Mouse (Mus musculus) neural tube, embryonic 13.5 days (tissue): ENCODE data around the gene Gimap3. TPM values are rescaled to one million over a fixed set of nuclear protein-coding genes. Genes with fewer than 3 reads are reported as not detected.

Source experiments
- ATAC-seq: fragments of 200-750 bp; cut with Nextera tagmentation; 2 replicates; pipeline ENCODE4 v1.8.0; 2017; ENCODE audit warnings: low read depth, mild to moderate bottlenecking, moderate TSS enrichment, moderate library complexity
- H3K27ac ChIP-seq: fragments of 300-500 bp; sonication (generic); replicated peaks from 2 replicates; pipeline ENCODE4 v1.5.1; 2015; ENCODE audit warnings: moderate library complexity, mild to moderate bottlenecking, inconsistent platforms
- H3K27me3 ChIP-seq: fragments of 300-500 bp; sonication (generic); 2 replicates; pipeline ENCODE4 v1.6.1; 2015; ENCODE audit warnings: mild to moderate bottlenecking, inconsistent platforms
- H3K36me3 ChIP-seq: fragments of 300-500 bp; sonication (generic); 2 replicates; pipeline ENCODE4 v1.6.1; 2015; ENCODE audit warnings: mild to moderate bottlenecking, inconsistent platforms
- H3K4me1 ChIP-seq: fragments of 300-500 bp; sonication (generic); replicated peaks from 2 replicates; pipeline ENCODE4 v1.6.1; 2015; ENCODE audit warnings: inconsistent platforms
- H3K4me2 ChIP-seq: fragments of 300-500 bp; sonication (generic); 2 replicates; pipeline ENCODE4 v1.6.1; 2015; ENCODE audit warnings: inconsistent platforms, mild to moderate bottlenecking, moderate library complexity
- H3K4me3 ChIP-seq: fragments of 300-500 bp; sonication (generic); 2 replicates; pipeline ENCODE4 v1.5.1; 2015; ENCODE audit warnings: mild to moderate bottlenecking, inconsistent platforms
- H3K9ac ChIP-seq: fragments of 300-500 bp; sonication (generic); 2 replicates; pipeline ENCODE4 v1.6.1; 2015; ENCODE audit warnings: moderate library complexity, mild to moderate bottlenecking, inconsistent platforms
- H3K9me3 ChIP-seq: fragments of 300-500 bp; sonication (generic); 2 replicates; pipeline ENCODE4 v1.6.1; 2016; ENCODE audit warnings: inconsistent platforms
- WGBS: fragments of 180-500 bp; shearing (Covaris S2); methylation state at CpG from one replicate; pipeline ENCODE4 v1.1.7; 2015; 5-methylcytosine and 5-hydroxymethylcytosine counted together
- polyA plus RNA-seq: library from polyadenylated mRNA; unstranded; fragments of >200 nt; fragmentation: Nextera tagmentation; extraction: Ambion mirVana; gene quantifications from 2 replicates; pipeline ENCODE4 v1.2.1, GENCODE M21; 2015

Gimap3 gene
- not detected in 2 replicates for polyA plus RNA-seq

DNA sequence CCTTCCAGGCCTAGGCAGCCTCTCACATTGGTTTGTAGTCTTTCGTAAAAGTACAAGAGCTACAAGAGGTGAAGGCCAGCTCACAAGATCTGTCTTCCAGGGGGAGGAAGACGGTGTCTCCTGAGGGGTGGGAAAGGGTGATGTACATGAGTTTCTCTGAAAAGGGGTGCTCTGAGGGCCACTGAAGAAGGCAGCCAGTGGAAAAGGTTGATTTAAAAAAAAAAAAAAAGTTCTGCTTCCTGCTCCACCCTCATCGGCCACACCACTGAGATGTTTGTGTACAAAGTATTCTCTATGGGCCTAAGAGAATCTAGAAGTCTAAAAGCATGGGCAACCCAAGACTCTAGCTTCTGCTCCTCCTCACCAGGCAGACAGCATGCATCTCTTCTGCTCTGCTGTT lies at the start of gene Gimap3:
Gene Gimap3 (minus strand): TSS at position 156 of the 400 bp plus-strand sequence.
- no peak within 1 kb of the TSS for H3K9ac ChIP-seq
- H3K4me1 ChIP-seq = no peaks in the 10 kb centered on the region
- H3K27ac ChIP-seq = no peak within 1 kb of the TSS
- no peaks in the 10 kb centered on the region for H3K36me3 ChIP-seq
- WGBS = 95% methylated on average over 3 of the region's 3 CpGs
- no peak for ATAC-seq
- no peak within 1 kb of the TSS for H3K4me2 ChIP-seq
- H3K4me3 ChIP-seq = no peak within 1 kb of the TSS
- no peaks in the 10 kb centered on the region for H3K27me3 ChIP-seq
- no peaks in the 10 kb centered on the region for H3K9me3 ChIP-seq

DNA sequence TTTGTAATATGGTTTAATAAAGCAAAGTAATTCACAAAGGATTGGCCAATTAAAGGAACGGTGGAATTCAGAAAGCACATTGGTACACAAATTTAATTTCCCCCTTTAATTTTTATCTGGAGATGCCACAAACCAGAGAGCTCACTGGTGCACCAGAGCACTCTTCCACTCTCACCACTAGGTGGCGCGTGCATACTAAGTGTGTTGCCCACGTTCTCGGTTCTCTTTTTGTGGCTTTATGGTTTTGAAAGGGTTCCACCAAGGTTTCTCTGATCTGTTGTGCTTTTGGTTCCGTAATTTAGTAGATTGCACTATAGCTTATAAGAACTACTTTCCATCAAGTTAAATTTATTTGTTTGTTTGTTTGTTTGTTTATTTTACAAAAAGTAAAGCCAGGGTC lies 47.2 kb upstream of the Gimap3 start:
- H3K27me3 ChIP-seq = no peaks in the 10 kb centered on the region
- ATAC-seq = no peak
- no peak overlapping the region for H3K27ac ChIP-seq
- H3K4me1 ChIP-seq = no peaks in the 10 kb centered on the region
- WGBS = 6% methylated on average over 6 of the region's 6 CpGs
- no peak overlapping the region for H3K9ac ChIP-seq
- H3K4me3 ChIP-seq = no peak overlapping the region
- H3K36me3 ChIP-seq = no peaks in the 10 kb centered on the region
- no peaks in the 10 kb centered on the region for H3K9me3 ChIP-seq
- no peak overlapping the region for H3K4me2 ChIP-seq

GRCm38 (mm10) chr6:48815013-48815412 lies 44.4 kb upstream of the Gimap3 start:
- Histone ChIP-seq H3K4me1 (no peaks in the 10 kb centered on the region), H3K27ac (no peak overlapping the region), H3K36me3 (no peaks in the 10 kb centered on the region), H3K9ac (no peak overlapping the region), H3K27me3 (no peaks in the 10 kb centered on the region), H3K4me3 (no peak overlapping the region), H3K4me2 (no peak overlapping the region), H3K9me3 (no peaks in the 10 kb centered on the region)
- no peak for ATAC-seq

DNA sequence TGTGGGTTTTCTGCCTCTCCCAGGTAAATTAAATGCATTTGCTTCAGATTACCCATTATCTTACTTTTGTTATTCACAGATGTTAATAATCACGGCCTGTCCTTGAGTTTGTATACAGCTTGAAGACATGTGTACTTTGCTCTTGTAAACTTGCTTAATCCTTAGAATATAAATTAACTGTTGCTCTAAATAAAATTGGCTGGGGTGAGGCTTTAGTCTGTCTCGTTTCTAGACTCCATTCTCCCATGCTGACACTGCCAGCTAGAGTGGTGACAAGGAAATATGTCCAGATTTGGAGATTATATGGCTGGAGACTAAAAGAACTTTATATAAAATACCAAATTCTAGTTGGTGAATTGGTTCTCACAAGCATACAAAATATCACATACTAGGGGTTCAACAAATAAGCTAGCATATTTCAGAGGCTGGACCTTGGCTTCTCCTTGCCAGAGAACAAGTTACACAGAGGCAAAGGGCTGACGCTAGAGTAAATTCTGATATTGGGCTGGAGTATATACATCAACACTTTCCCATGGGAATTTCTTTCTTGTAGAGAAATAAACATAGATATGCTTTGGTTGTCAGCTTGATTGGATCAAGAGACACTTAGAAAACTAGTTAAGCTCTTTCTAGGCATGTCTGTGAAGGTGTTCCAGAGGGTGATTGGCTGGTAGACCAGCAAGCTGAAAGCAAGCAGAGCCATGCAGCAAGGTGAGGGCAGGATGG lies 39.0 kb upstream of the Gimap3 start:
- 81% methylated on average over 3 of the region's 3 CpGs for WGBS
- Histone ChIP-seq H3K27ac (no peak overlapping the region), H3K4me3 (no peak overlapping the region), H3K4me1 (no peaks in the 10 kb centered on the region), H3K9me3 (no peaks in the 10 kb centered on the region), H3K4me2 (no peak overlapping the region), H3K9ac (no peak overlapping the region), H3K36me3 (no peaks in the 10 kb centered on the region), H3K27me3 (no peaks in the 10 kb centered on the region)
- ATAC-seq = no peak

DNA sequence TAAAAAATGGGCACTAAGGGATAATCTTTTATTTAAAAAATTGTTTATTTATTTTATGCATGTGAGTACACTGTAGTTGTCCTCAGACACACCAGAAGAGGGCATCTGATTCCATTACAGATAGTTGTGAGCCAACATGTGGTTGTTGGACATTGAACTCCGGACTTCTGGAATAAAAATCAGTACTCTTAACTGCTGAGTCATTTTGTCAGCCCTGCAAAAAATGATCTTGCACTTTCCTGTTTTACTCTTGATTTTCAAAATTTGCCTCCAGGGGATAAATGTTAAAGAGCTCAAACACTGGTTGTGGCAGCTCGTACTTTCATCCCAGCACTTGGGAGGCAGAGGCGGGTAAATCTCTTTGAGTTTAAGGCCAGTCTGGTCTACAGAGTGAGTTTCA lies 36.1 kb upstream of the Gimap3 start:
- Histone ChIP-seq H3K27ac (no peak overlapping the region), H3K9ac (no peak overlapping the region), H3K9me3 (no peaks in the 10 kb centered on the region), H3K4me2 (no peak overlapping the region), H3K36me3 (no peaks in the 10 kb centered on the region), H3K4me3 (no peak overlapping the region), H3K27me3 (no peaks in the 10 kb centered on the region), H3K4me1 (no peaks in the 10 kb centered on the region)
- 91% methylated on average over 3 of the region's 3 CpGs for WGBS
- ATAC-seq = no peak

GRCm38 (mm10) chr6:48804346-48804745 lies 33.7 kb upstream of the Gimap3 start:
- Histone ChIP-seq H3K9me3 (no peaks in the 10 kb centered on the region; the same call in 1 of the 2 replicates), H3K27ac (no peak overlapping the region), H3K4me1 (no peaks in the 10 kb centered on the region), H3K4me3 (no peak overlapping the region), H3K4me2 (no peak overlapping the region), H3K9ac (no peak overlapping the region), H3K27me3 (no peaks in the 10 kb centered on the region), H3K36me3 (no peaks in the 10 kb centered on the region)
- ATAC-seq = no peak
- WGBS = 90% methylated on average over 5 of the region's 5 CpGs

GRCm38 (mm10) chr6:48803406-48804051 lies 32.9 kb upstream of the Gimap3 start:
- Histone ChIP-seq H3K4me2 (no peak overlapping the region), H3K4me1 (no peaks in the 10 kb centered on the region), H3K9ac (no peak overlapping the region), H3K9me3 (no peaks in the 10 kb centered on the region; the same call in 1 of the 2 replicates), H3K4me3 (no peak overlapping the region), H3K36me3 (no peaks in the 10 kb centered on the region), H3K27ac (no peak overlapping the region), H3K27me3 (no peaks in the 10 kb centered on the region)
- ATAC-seq = no peak

GRCm38 (mm10) chr6:48801897-48802296 lies 31.2 kb upstream of the Gimap3 start:
- Histone ChIP-seq H3K27me3 (no peaks in the 10 kb centered on the region), H3K9me3 (no peaks in the 10 kb centered on the region; the same call in 1 of the 2 replicates), H3K36me3 (no peaks in the 10 kb centered on the region), H3K9ac (no peak overlapping the region), H3K4me3 (no peak overlapping the region), H3K4me2 (no peak overlapping the region), H3K27ac (no peak overlapping the region), H3K4me1 (no peaks in the 10 kb centered on the region)
- no peak for ATAC-seq
- WGBS = 90% methylated on average over 1 of the region's 1 CpGs

DNA sequence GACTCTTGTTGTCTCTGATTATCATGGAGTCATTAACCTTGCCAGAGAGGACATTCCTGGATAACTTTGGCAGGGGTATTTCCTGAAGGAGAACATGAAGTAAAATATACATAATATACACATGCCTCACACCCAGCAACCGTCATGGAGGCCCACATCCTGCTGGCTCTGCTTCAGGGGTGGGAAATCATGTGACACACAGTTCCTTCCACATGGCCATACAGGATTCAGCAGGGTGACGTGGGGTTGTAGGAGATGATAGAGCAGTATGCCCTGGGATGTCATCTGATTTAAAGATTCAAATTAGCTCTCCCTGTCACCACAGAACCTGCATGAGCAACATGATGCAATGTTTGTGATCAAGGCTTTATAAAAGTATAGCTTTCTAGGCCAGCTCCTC lies 17.2 kb upstream of the Gimap3 start:
- Histone ChIP-seq H3K27me3 (no peaks in the 10 kb centered on the region), H3K4me1 (no peaks in the 10 kb centered on the region), H3K36me3 (no peaks in the 10 kb centered on the region), H3K9ac (no peak overlapping the region), H3K27ac (no peak overlapping the region), H3K4me3 (no peak overlapping the region), H3K4me2 (no peak overlapping the region), H3K9me3 (no peaks in the 10 kb centered on the region)
- 87% methylated on average over 2 of the region's 2 CpGs for WGBS
- ATAC-seq = no peak

- H3K9ac ChIP-seq = no peak overlapping the region
- no peaks in the 10 kb centered on the region for H3K36me3 ChIP-seq
- no peak overlapping the region for H3K27ac ChIP-seq
- H3K9me3 ChIP-seq = no peaks in the 10 kb centered on the region
- H3K27me3 ChIP-seq = no peaks in the 10 kb centered on the region
- ATAC-seq = no peak
- H3K4me2 ChIP-seq = no peak overlapping the region
- WGBS = 80% methylated on average over 2 of the region's 2 CpGs
- no peaks in the 10 kb centered on the region for H3K4me1 ChIP-seq
- H3K4me3 ChIP-seq = no peak overlapping the region
Observed at GRCm38 (mm10) chr6:48785601-48786000, 14.9 kb upstream of the Gimap3 start.

- 67% methylated on average over 1 of the region's 1 CpGs for WGBS
- Histone ChIP-seq H3K36me3 (no peaks in the 10 kb centered on the region), H3K4me2 (no peak overlapping the region), H3K4me3 (no peak overlapping the region), H3K9ac (no peak overlapping the region), H3K9me3 (no peaks in the 10 kb centered on the region), H3K4me1 (no peaks in the 10 kb centered on the region), H3K27ac (no peak overlapping the region), H3K27me3 (no peaks in the 10 kb centered on the region)
- no peak for ATAC-seq
Observed at GRCm38 (mm10) chr6:48785189-48785588, 14.5 kb upstream of the Gimap3 start.

- no peaks in the 10 kb centered on the region for H3K4me1 ChIP-seq
- ATAC-seq = no peak
- WGBS = 93% methylated on average over 1 of the region's 1 CpGs
Observed at GRCm38 (mm10) chr6:48784406-48784805, 13.8 kb upstream of the Gimap3 start.

GRCm38 (mm10) chr6:48772030-48772429 lies 1.4 kb upstream of the Gimap3 start:
- Histone ChIP-seq H3K36me3 (no peaks in the 10 kb centered on the region), H3K4me3 (no peak overlapping the region), H3K27ac (no peak overlapping the region), H3K9me3 (no peaks in the 10 kb centered on the region), H3K4me1 (no peaks in the 10 kb centered on the region), H3K9ac (no peak overlapping the region), H3K27me3 (no peaks in the 10 kb centered on the region), H3K4me2 (0 out of 2 replicates have a peak overlapping the region, but pooled peaks have one; percentile 4)
- ATAC-seq = peak; percentile 43; the same call in 1 of the 2 replicates
- 12% methylated on average over 8 of the region's 8 CpGs for WGBS

More at GRCm38 (mm10) chr6:48784406-48784805, 13.8 kb upstream of the Gimap3 start:
- Histone ChIP-seq H3K4me2 (no peak overlapping the region), H3K36me3 (no peaks in the 10 kb centered on the region), H3K27me3 (no peaks in the 10 kb centered on the region), H3K9ac (no peak overlapping the region), H3K9me3 (no peaks in the 10 kb centered on the region), H3K4me3 (no peak overlapping the region), H3K27ac (no peak overlapping the region)
